Mouse (Mus musculus) testis, adult 2 months (tissue): ENCODE data around the gene Gnmt.

Experiments used
- CTCF ChIP-seq: fragments of 200-500 bp; IDR thresholded peaks from 2 replicates; pipeline ENCODE4 v1.5.1; 2012; ENCODE audit warnings: low read depth, mild to moderate bottlenecking, inconsistent platforms, low read length, moderate library complexity; ENCODE audit not compliant: control insufficient read depth, insufficient read depth, insufficient replicate concordance
- POLR2A ChIP-seq: fragments of 200-500 bp; IDR thresholded peaks from 2 replicates; pipeline ENCODE4 v1.6.1; 2012; ENCODE audit warnings: low read depth, mild to moderate bottlenecking, inconsistent platforms, low read length, moderate library complexity; ENCODE audit not compliant: control insufficient read depth

GRCm38 (mm10) chr17:46758753-46759152 is 29.8 kb upstream of the Gnmt start:
- TF ChIP-seq CTCF, result no peak
- no peak for TF ChIP-seq POLR2A
